Mouse (Mus musculus) macrophage (primary cell): ENCODE data around the gene Apom. TPM values are rescaled to one million over a fixed set of nuclear protein-coding genes. Genes with fewer than 3 reads are reported as not detected.

ENCODE experiments used
- H3K27ac ChIP-seq: fragments of 350-480 bp; formaldehyde crosslinking; 2 replicates; pipeline ENCODE4 v1.9.0; 2021
- H3K36me3 ChIP-seq: fragments of 350-480 bp; formaldehyde crosslinking; 2 replicates; pipeline ENCODE4 v1.9.0; 2021; ENCODE audit errors: inconsistent target
- H3K4me3 ChIP-seq: fragments of 350-480 bp; formaldehyde crosslinking; 2 replicates; pipeline ENCODE4 v1.9.0; 2021; ENCODE audit errors: inconsistent target
- H3K79me2 ChIP-seq: fragments of 350-480 bp; formaldehyde crosslinking; 2 replicates; pipeline ENCODE4 v1.9.0; 2021; ENCODE audit errors: inconsistent target
- WGBS: methylation state at CpG from one replicate; pipeline ENCODE4 v1.1.7; 2026; ENCODE audit warnings: inconsistent platforms; ENCODE audit not compliant: missing documents; 5-methylcytosine and 5-hydroxymethylcytosine counted together
- polyA plus RNA-seq: library from polyadenylated mRNA; stranded (reverse); fragments of 250-400 nt; gene quantifications from 3 replicates; pipeline ENCODE4 v1.2.4, GENCODE M21; 2018; ENCODE audit warnings: inconsistent platforms

Gene Apom
- polyA plus RNA-seq, 1 experiment from 2014 or later = not detected

DNA sequence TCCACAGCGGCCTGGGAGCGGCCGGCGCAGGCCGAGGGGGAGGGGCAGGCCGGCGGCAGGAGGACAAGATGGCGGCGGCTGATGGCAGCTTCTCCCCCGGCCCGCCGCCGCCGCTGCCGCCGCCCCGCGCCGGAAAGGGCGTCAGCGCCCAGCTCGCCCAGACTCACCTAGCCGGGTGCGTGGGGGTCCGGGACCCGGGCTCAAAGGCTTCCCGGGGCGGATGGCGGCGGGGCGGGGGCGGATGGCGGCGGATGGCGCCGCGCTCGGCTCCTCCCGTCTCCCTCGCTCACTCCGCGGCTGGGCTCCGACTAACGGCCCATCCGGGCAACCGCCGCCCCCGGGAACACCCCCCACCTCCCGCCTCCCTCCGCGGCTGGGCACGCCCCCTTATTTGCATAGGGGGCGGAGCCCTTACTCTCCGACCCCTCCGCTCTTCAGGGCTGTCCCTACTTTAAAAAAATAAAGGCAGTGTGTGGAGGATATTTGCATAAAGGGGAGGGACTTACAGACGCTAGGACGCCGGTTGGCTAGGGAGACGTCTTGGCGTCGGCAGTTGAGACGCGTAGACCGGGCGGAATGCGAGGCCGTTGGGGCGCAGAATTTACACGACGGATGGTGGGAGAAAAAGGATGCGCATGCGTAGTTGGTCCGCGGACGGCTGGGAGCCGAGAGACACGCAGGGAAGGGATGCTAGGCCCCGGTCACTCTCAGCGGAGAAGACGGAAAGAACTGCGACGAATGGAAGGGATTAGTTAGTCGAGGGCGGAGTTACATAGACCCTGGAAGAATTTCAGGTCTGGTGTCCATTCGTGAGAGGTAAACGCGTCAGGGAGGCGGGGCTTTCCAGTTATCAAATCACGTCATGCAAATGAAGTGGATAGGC lies 33.0 kb upstream of the Apom start, which contains the start of gene Prrc2a:
TSS of gene Prrc2a (minus strand) at position 330 of the 883 bp plus-strand sequence.
- H3K27ac ChIP-seq = peak within 1 kb of the TSS; percentile 83
- peak within 1 kb of the TSS; percentile 79 for H3K4me3 ChIP-seq
- H3K79me2 ChIP-seq = peaks cover 67% of the 10 kb centered on the region
- H3K36me3 ChIP-seq = peaks cover 34% of the 10 kb centered on the region
- WGBS = under 1% methylated on average over 51 of the region's 89 CpGs

DNA sequence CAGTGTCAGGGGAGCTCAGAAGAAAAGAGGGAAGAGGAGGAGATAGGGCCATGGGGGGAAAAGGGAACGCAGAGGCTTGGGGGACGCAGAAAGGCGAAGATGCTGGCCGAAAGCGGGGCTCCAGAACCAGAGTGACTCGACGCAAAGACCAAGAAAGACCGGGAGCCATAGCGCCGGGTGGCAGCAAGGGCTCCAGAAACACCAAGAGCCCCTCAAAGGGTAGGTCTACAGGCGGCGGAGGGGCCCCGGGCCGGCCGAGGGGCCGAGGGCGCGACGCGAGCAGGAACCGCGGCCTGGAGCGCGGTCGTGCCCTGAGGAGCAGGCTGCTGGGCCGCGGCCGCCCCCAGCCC lies 32.3 kb upstream of the Apom start:
- WGBS = 0% methylated on average over 28 of the region's 28 CpGs
- Histone ChIP-seq H3K4me3 (peak overlapping the region; percentile 79), H3K79me2 (peaks cover 69% of the 10 kb centered on the region), H3K27ac (peak overlapping the region; percentile 76), H3K36me3 (peaks cover 38% of the 10 kb centered on the region)

DNA sequence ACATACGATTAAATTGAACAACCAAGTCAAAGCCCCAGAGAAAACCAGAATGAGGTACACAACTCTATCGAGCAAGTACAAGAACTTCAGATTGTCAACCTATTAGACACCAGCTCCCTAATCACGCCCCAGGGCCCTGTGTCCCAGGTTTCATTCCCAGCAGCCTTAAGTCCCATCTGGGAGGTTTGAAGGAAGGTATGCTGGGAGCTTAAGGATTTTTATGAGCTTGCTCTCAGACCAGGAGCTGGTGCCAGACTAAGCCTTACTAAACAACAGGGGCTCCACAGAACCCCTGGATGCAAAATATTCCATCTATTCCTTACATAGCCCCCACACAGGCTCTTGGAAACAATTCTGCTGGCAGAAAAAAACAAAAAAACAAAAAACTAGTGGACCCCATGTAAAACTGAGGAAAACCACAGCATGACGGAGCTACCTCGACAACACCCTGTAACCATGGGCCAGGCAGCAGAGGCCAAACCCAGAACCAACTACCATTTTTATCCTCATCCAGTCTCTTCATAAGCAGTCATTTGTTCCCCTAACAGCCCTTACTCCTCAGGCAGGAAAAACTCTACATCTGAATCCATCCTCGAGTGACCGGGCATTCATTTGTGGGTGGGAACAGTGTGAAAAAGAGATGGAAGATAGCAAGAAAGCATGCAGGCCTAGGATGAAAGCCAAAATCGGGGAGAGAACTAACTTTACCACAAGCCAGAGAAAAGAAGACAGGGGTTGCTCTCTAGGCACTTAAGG lies 31.7 kb upstream of the Apom start:
- H3K79me2 ChIP-seq = peaks cover 74% of the 10 kb centered on the region
- H3K36me3 ChIP-seq = peaks cover 45% of the 10 kb centered on the region
- peak overlapping the region; percentile 76 for H3K27ac ChIP-seq
- 6% methylated on average over 8 of the region's 8 CpGs for WGBS
- peak overlapping the region; percentile 79 for H3K4me3 ChIP-seq

DNA sequence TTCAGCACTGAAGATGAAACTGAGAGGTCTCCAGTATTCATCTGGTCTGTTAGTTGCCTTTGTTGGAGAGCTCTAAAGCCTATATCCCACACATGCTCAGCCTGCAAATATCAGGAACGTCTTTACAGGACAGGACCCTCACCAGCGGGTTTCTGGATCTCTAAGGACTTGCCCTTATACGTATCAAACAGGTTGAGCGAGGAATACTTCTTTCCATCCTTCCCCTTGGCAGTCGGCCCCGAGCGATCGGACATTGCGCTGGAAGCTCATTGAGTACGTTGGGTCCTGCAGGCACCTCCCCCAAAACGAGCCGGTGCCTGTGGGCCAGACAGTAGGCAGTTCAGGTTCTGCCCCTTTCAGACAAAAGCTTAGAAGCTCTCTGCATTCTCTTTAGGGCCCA lies 30.9 kb upstream of the Apom start:
- peak overlapping the region; percentile 79 for H3K4me3 ChIP-seq
- H3K36me3 ChIP-seq = peaks cover 45% of the 10 kb centered on the region
- peaks cover 74% of the 10 kb centered on the region for H3K79me2 ChIP-seq
- no peak overlapping the region for H3K27ac ChIP-seq
- 41% methylated on average over 12 of the region's 12 CpGs for WGBS

DNA sequence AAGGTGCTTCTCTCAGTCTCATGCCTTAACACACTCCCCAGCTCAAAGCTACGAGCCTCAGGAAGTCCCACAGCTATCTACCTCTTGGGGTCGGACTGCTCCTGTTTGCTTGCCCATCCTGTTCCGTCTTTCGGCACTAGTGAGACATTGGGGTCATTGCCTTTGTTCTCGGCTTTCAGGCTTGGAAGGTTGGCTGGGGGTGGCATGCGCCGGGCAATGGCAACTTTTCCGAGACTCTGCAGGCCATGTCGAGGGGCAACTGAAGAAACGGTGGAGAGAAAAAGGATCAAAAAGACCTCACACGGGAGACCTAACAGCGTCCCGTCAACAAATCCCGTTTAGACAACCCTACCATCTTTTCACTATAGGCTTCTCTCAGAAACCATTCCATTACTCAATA lies 30.3 kb upstream of the Apom start:
- Histone ChIP-seq H3K36me3 (peaks cover 50% of the 10 kb centered on the region), H3K27ac (no peak overlapping the region), H3K79me2 (peaks cover 77% of the 10 kb centered on the region), H3K4me3 (no peak overlapping the region)
- 87% methylated on average over 14 of the region's 14 CpGs for WGBS

DNA sequence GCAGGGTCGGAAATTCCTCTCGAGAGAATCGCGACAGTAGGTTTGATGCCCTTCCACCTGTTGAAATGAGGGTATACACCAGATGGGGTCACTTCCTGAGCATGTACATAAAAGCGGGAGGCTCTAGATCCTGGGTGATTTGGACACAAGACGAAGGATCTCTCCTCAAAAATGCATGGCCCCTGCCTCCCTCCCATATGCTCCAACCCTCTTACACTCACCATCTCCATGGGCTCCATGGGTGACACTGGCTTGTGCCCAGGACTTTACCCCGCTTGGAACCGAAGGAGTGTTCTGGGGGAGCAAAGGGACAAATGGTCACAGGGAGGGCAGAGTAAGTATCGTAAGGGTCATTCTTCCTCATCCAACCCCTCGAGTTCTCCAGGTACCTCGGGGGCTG lies 29.6 kb upstream of the Apom start:
- H3K79me2 ChIP-seq = peaks cover 80% of the 10 kb centered on the region
- H3K4me3 ChIP-seq = no peak overlapping the region
- peaks cover 57% of the 10 kb centered on the region for H3K36me3 ChIP-seq
- 90% methylated on average over 11 of the region's 11 CpGs for WGBS
- H3K27ac ChIP-seq = no peak overlapping the region

DNA sequence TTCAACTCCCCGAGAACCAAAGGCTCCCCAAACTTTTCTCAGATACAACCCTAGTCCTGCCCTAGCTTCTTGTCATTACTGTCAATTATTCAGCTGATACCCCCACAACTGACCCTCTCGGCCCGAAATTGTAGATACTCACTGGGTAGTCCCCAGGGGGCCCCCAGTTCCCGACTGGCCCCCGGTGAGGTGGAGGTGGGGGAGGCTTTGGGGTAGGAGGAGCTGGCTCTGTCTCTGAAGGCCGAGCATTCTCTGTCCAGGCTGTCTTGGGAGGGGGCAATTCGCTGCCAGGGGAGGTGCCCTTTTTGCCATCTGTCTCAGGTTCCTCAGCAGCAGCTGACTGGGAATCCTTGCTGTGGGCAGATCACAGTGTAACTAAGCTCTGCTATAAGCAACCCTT lies 27.8 kb upstream of the Apom start:
- Histone ChIP-seq H3K4me3 (no peak overlapping the region), H3K27ac (no peak overlapping the region), H3K79me2 (peaks cover 96% of the 10 kb centered on the region), H3K36me3 (peaks cover 74% of the 10 kb centered on the region)
- 99% methylated on average over 7 of the region's 7 CpGs for WGBS

DNA sequence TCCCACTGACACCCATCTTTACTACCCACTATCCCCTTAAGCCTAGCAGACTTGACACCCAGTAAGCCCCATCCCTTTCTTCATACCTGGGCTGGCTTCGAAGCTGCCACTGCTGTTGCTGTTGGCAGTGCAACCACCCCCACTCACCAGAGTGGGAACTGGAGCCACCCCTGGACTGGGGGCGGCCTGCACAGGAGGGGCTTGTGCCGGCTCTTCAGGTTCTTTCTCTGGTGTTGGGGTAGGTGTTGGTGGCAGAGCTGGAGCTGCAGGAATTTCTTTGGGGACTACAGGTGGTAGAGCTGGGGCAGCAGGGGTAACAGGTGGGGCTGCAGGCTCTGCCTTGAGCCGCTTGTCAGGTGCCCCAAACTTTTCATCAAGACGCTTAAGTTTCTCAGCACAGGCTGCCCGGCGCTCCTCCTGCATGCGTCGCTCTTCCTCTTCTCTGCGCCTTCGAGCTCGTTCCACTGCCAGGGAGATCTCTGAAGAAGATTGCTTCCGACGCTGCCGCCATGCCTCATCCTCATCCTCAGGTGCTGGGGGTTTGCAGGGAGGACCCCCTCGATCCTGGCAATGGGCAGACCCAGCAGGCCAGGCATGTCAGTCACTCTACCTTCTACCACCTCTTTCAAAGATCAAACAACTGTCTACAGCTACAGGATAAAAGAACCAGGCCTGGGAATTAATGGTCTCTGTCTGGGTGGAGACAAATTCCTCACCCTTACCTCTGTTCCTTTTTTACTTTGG lies 27.2 kb upstream of the Apom start:
- no peak overlapping the region for H3K27ac ChIP-seq
- no peak overlapping the region for H3K4me3 ChIP-seq
- 91% methylated on average over 12 of the region's 16 CpGs for WGBS
- peaks cover 80% of the 10 kb centered on the region for H3K36me3 ChIP-seq
- H3K79me2 ChIP-seq = peaks cover 99% of the 10 kb centered on the region

DNA sequence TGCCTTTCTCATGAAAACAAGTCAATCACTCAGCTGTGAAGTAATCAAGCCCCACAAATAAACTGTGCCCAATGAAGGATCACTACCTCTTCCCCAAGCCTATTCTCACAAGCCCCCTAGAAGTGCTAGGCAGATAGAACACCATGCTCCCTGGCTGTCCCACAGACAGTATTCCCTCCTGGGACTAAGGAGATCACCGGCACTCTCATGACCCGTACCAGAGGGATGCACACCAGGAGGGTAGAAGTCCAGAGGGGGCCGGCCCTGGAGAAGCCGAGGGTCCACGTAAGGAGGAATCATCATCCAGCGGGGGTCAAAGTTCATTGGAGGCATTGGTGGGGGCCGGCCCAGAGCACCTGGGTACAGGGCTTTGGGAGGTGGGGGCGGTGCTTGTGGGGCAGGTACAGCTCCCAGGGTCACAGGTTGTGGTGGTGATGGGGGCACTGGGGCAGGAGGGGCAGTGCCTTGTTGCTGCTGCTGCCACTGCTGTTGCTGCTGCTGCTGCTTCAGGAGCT lies 25.9 kb upstream of the Apom start:
- WGBS = 96% methylated on average over 8 of the region's 8 CpGs

DNA sequence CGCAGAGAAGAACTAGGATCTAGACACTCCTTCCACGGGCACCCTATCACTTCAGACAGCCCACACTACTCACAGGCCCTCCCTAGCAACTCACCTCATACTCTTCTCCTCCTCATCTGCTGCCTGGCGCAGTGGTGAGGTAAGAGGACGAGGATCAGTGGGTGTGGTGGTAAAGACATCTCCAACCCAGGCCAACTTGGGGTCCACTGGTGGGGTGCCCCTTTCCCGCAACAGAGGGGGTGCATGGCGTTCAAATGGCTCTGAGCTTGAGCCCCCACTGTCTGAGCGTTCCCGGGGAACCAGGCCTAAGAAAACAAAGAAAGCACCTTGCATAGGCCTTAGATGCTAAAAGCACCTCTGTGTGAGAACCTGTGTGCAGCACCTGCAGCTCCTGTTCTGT lies 25.4 kb upstream of the Apom start:
- Histone ChIP-seq H3K79me2 (peaks cover 86% of the 10 kb centered on the region), H3K27ac (no peak overlapping the region), H3K4me3 (no peak overlapping the region), H3K36me3 (peaks cover 97% of the 10 kb centered on the region)
- 92% methylated on average over 8 of the region's 8 CpGs for WGBS

More for the DNA sequence above, 25.9 kb upstream of the Apom start:
- Histone ChIP-seq H3K36me3 (peaks cover 93% of the 10 kb centered on the region), H3K27ac (no peak overlapping the region), H3K79me2 (peaks cover 90% of the 10 kb centered on the region), H3K4me3 (no peak overlapping the region)

DNA sequence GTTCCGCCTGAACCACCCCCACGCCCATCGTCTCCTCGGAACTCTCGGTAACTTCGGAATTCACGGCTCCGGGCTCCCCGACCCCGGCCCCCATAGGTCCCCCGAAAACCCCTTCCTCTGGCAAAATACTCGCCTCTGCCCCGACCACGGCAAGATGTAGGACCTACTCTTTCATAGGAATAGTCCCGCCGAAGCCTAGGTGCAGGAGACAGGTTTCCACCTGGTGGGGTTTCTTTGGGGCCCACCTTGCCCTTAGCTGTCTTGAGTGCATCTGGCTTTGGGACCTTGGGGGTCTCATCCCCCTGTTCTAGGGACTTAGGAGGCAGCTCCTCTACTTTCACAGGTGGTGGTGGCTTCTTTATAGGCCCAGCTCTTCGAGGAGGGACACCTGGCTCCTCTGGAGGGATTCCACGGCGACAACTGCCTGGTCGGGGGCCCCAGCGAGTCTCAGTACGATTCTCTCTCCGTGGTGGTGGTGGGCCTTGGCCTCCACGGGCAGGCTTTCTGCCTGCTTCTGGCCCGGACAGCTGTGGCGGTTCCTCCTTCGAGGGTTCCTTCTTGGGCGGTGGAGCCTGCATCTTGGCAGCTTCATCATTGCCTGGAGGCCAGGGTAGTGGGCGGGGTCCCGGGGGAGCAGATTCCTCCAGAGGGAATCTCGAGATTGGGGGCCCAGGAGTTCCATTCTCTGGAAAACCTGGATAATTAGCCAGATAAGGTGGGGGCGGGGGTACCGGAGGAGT lies 24.8 kb upstream of the Apom start:
- Histone ChIP-seq H3K27ac (no peak overlapping the region), H3K36me3 (peaks cover 97% of the 10 kb centered on the region), H3K79me2 (peaks cover 79% of the 10 kb centered on the region), H3K4me3 (no peak overlapping the region)
- 92% methylated on average over 30 of the region's 33 CpGs for WGBS

DNA sequence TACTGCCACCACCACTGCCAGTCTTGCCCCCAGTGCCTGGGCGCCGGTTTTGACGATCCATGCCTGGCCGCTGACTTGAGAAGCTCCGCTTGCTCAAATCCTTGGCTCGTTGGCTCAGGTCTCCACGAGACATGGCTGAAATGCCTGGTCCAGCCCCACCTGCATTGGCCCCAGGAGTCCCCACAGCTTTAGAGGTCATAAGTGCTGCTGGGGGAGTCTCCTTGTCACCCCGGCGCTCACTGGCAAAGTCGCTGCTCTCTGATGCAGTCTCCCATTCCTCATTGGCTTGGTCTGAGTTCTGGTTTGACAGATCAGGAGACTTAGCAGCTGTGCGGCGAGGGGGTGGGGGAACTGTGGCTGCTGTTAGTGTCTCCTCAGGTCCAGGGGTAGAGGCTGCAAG lies 23.6 kb upstream of the Apom start:
- Histone ChIP-seq H3K27ac (no peak overlapping the region), H3K79me2 (peaks cover 68% of the 10 kb centered on the region), H3K4me3 (no peak overlapping the region), H3K36me3 (peaks cover 88% of the 10 kb centered on the region)
- WGBS = 99% methylated on average over 12 of the region's 12 CpGs

DNA sequence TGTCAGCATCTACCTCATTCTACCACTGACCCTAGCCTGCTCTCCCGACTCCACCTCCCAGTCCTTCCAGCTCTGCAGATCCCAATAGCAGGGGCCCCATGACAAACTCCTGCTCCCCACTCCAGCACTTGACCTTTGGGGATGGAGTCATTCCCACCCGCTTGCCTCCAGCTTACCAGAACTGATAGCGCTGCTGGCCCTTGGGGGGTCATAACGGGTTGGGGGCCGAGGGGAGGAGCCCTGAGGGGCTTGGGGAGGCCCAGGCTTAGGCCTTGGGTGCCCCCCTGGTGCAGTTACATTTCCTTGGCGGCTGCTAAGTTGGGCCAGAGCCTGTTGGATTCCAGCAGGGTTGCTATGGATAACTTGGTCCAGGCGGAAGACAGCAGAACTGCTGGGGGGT lies 22.8 kb upstream of the Apom start:
- Histone ChIP-seq H3K79me2 (peaks cover 59% of the 10 kb centered on the region), H3K36me3 (peaks cover 88% of the 10 kb centered on the region), H3K4me3 (no peak overlapping the region), H3K27ac (no peak overlapping the region)
- WGBS = 95% methylated on average over 6 of the region's 7 CpGs

DNA sequence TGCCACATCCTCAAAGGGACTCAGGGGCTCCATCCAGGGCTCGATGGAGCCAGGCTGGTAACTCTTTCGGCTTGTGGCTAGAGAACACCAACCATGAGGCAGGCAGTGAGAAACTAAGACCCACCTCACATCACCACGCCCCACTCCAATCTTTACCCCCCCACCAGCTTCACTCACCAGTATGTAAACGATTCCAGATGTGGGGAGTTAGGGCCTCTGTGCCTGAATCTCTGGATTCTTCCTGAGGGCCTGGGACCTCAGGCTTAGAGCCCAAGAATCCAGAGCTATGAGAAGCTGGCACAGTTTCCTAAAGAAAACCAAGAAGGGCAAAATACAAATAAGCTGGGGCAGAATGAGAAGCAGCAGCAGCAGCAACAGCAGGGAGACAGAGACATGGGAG lies 22.1 kb upstream of the Apom start:
- no peak overlapping the region for H3K27ac ChIP-seq
- peaks cover 52% of the 10 kb centered on the region for H3K79me2 ChIP-seq
- 91% methylated on average over 4 of the region's 4 CpGs for WGBS
- no peak overlapping the region for H3K4me3 ChIP-seq
- H3K36me3 ChIP-seq = peaks cover 88% of the 10 kb centered on the region
